Mouse (Mus musculus): ENCODE results near the gene Fam24a. TPM values are rescaled to one million over a fixed set of nuclear protein-coding genes. Genes with fewer than 3 reads are reported as not detected.
A peak's percentile ranks its signal among the peaks of the same experiment; 100 is the strongest.

Fam24a gene
- polyA plus RNA-seq, 1 experiment from 2014 or later, result not detected

- H3K36me3 ChIP-seq (ENCODE audit: control insufficient read depth, insufficient read depth), result no peaks in the 10 kb centered on the region
Observed at GRCm38 (mm10) chr7:131322192-131322591, 11.5 kb upstream of the Fam24a start, which contains the start of gene Cuzd1. Gene Cuzd1 (minus strand): TSS chr7:131322292.

DNA sequence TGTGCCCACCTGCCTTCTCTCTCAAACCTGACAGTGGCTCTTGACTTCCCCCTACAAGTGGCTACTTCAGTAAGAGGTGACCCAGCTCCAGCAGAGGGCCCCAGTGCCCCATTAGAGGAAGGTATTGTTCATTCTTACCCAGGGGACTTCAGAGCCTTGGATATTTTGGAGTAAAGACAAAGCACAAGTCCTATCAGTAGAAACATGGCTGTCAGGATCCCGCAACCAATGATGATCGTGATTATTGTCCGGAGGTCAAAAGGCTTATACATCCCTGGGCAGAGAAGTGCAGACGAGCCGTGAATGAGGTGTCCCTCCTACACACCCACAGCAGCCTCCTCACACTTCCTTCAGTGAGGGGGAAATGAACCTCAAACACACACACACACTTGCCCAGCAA is 6.6 kb upstream of the Fam24a start:
- H3K4me2 ChIP-seq (replicated peaks; ENCODE audit: low read depth), result no peak overlapping the region
- no peaks in the 10 kb centered on the region for H3K36me3 ChIP-seq (ENCODE audit: control insufficient read depth, insufficient read depth)
- no peaks in the 10 kb centered on the region for H3K4me1 ChIP-seq (replicated peaks; ENCODE audit: control insufficient read depth, insufficient read depth, low read length)
- H3K27ac ChIP-seq (ENCODE audit: low read depth, low read length), result no peak overlapping the region
- H3K4me3 ChIP-seq (ENCODE audit: low read depth, low read length), result no peak overlapping the region
- H3K9ac ChIP-seq (ENCODE audit: low read depth, low read length), result no peak overlapping the region
- no peak for ATAC-seq
- H3K27me3 ChIP-seq (replicated peaks; ENCODE audit: control insufficient read depth, insufficient read depth, low read length), result no peaks in the 10 kb centered on the region
- WGBS, result 79% methylated on average over 5 of the region's 5 CpGs
- TF ChIP-seq CTCF (IDR thresholded peaks at IDR 0.05; ENCODE audit: low read depth), result peak; percentile 19; the same call in 1 of the 2 replicates
- no peaks in the 10 kb centered on the region for H3K9me3 ChIP-seq (ENCODE audit: control insufficient read depth)

More at GRCm38 (mm10) chr7:131322192-131322591, 11.5 kb upstream of the Fam24a start, which contains the start of gene Cuzd1:
- WGBS, result 82% methylated on average over 2 of the region's 2 CpGs
- no peak for ATAC-seq
- H3K9me3 ChIP-seq (ENCODE audit: control insufficient read depth), result no peaks in the 10 kb centered on the region
- no peak for TF ChIP-seq CTCF (IDR thresholded peaks at IDR 0.05; ENCODE audit: low read depth)
- H3K4me3 ChIP-seq (ENCODE audit: low read depth, low read length), result no peak within 1 kb of the TSS
- H3K27ac ChIP-seq (ENCODE audit: low read depth, low read length), result no peak within 1 kb of the TSS
- H3K9ac ChIP-seq (ENCODE audit: low read depth, low read length), result no peak within 1 kb of the TSS
- H3K27me3 ChIP-seq (replicated peaks; ENCODE audit: control insufficient read depth, insufficient read depth, low read length), result no peaks in the 10 kb centered on the region
- no peaks in the 10 kb centered on the region for H3K4me1 ChIP-seq (replicated peaks; ENCODE audit: control insufficient read depth, insufficient read depth, low read length)
- H3K4me2 ChIP-seq (replicated peaks; ENCODE audit: low read depth), result no peak within 1 kb of the TSS

GRCm38 (mm10) chr7:131329416-131329815 is 4.2 kb upstream of the Fam24a start, which contains the start of gene Fam24b:
Gene Fam24b (minus strand): TSS chr7:131329516.
- Histone ChIP-seq H3K4me1 (replicated peaks; ENCODE audit: control insufficient read depth, insufficient read depth, low read length) (no peaks in the 10 kb centered on the region), H3K9ac (ENCODE audit: low read depth, low read length) (no peak within 1 kb of the TSS), H3K4me2 (replicated peaks; ENCODE audit: low read depth) (no peak within 1 kb of the TSS), H3K27ac (ENCODE audit: low read depth, low read length) (no peak within 1 kb of the TSS), H3K4me3 (ENCODE audit: low read depth, low read length) (no peak within 1 kb of the TSS), H3K9me3 (ENCODE audit: control insufficient read depth) (no peaks in the 10 kb centered on the region), H3K27me3 (replicated peaks; ENCODE audit: control insufficient read depth, insufficient read depth, low read length) (no peaks in the 10 kb centered on the region), H3K36me3 (ENCODE audit: control insufficient read depth, insufficient read depth) (no peaks in the 10 kb centered on the region)
- ATAC-seq, result no peak
- WGBS, result 89% methylated on average over 5 of the region's 5 CpGs
- TF ChIP-seq CTCF (IDR thresholded peaks at IDR 0.05; ENCODE audit: low read depth), result no peak

DNA sequence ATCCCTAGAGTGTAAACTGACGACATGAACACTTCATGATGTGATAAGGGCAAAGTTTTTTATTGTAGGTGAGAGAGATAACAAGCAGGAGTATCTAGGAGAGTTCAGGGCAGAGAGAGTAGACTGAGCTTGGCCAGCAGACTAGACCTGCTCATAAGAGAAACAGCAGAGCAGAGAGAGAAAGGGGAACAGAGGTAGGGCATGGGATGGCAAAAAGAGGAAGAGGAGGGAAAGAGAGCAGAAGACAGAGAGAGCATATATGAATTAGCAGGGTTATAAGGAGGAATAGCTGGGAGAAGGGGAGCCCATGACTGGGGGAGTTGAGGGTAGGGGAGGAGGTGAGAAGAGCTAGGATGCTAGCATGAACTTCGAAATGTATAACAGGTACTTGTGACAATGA is 2.0 kb upstream of the Fam24a start:
- no peaks in the 10 kb centered on the region for H3K9me3 ChIP-seq (ENCODE audit: control insufficient read depth)
- H3K27me3 ChIP-seq (replicated peaks; ENCODE audit: control insufficient read depth, insufficient read depth, low read length), result no peaks in the 10 kb centered on the region
- no peak overlapping the region for H3K27ac ChIP-seq (ENCODE audit: low read depth, low read length)
- no peak for ATAC-seq
- H3K4me2 ChIP-seq (replicated peaks; ENCODE audit: low read depth), result no peak overlapping the region
- H3K4me1 ChIP-seq (replicated peaks; ENCODE audit: control insufficient read depth, insufficient read depth, low read length), result no peaks in the 10 kb centered on the region
- H3K9ac ChIP-seq (ENCODE audit: low read depth, low read length), result no peak overlapping the region
- TF ChIP-seq CTCF (IDR thresholded peaks at IDR 0.05; ENCODE audit: low read depth), result no peak
- 60% methylated on average over 2 of the region's 2 CpGs for WGBS
- no peak overlapping the region for H3K4me3 ChIP-seq (ENCODE audit: low read depth, low read length)
- no peaks in the 10 kb centered on the region for H3K36me3 ChIP-seq (ENCODE audit: control insufficient read depth, insufficient read depth)

DNA sequence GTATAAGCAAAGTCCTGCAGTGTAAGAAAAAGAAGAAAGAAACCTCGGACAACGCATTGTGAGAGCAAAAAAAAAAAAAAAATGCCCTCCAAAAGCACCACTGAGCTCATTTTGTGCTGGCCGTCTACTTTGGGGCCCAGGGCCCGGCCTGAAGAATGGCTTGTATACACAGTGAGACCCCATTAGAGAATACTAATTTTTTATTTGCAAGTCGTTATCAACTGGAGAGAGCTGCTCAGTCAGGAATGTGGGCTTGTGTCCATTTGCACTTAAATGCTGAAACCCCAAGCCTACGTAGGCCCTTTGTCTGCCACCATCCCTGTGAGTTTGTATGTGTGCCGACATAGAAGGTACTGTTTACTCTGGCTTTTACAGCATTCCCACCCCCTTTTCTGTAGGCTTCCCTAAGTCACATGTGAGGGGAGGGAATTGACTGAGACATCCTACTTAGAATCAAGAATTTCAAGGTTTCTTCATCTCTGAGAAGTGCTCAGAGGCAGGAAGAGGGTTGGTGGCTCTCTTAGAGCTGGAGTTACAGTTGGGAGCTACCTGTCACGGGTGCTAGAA is 3.9 kb downstream of the Fam24a start:
- WGBS, result 45% methylated on average over 8 of the region's 8 CpGs
- Histone ChIP-seq H3K27ac (ENCODE audit: low read depth, low read length) (no peak overlapping the region), H3K27me3 (replicated peaks; ENCODE audit: control insufficient read depth, insufficient read depth, low read length) (no peaks in the 10 kb centered on the region), H3K4me3 (ENCODE audit: low read depth, low read length) (no peak overlapping the region), H3K36me3 (ENCODE audit: control insufficient read depth, insufficient read depth) (peaks cover 21% of the 10 kb centered on the region), H3K9ac (ENCODE audit: low read depth, low read length) (no peak overlapping the region), H3K9me3 (ENCODE audit: control insufficient read depth) (no peaks in the 10 kb centered on the region), H3K4me2 (replicated peaks; ENCODE audit: low read depth) (no peak overlapping the region), H3K4me1 (replicated peaks; ENCODE audit: control insufficient read depth, insufficient read depth, low read length) (no peaks in the 10 kb centered on the region)
- ATAC-seq, result no peak
- TF ChIP-seq CTCF (IDR thresholded peaks at IDR 0.05; ENCODE audit: low read depth), result no peak

DNA sequence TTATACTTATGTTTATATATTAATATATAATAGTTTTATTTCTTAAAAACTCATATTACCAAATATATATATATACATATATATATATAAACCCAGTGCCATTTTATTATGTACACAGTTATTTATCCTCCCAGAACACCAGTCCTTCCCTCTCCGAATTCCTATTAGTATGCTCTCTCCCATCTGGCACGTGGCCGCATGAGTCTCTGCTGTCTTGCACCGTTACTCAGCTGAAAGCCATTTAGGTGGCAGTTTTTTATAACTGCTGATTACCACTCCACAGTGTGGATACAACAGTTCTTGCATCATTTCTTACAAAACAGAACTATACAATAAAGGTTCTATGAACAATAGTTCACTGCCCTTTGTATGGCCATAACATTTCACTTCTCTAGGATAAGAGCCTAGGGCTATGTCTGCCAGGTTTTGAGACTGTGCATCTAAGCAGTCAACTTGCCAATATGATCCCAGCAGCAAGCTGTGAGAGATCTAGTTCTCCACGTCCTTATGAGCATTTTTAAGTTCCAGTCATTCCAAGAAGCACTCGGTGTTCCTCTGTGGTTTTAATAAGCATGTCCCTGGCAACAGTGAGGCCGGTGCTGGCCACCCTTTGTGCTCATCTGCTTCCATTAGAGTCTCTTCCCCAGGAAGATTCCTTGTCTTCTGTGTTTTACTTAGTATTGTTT is 12.3 kb downstream of the Fam24a start:
- no peak for ATAC-seq
- peaks cover 51% of the 10 kb centered on the region for H3K36me3 ChIP-seq (ENCODE audit: control insufficient read depth, insufficient read depth)
- H3K4me3 ChIP-seq (ENCODE audit: low read depth, low read length), result no peak overlapping the region
- WGBS, result 62% methylated on average over 7 of the region's 7 CpGs
- TF ChIP-seq CTCF (IDR thresholded peaks at IDR 0.05; ENCODE audit: low read depth), result no peak
- no peak overlapping the region for H3K9ac ChIP-seq (ENCODE audit: low read depth, low read length)
- no peaks in the 10 kb centered on the region for H3K4me1 ChIP-seq (replicated peaks; ENCODE audit: control insufficient read depth, insufficient read depth, low read length)
- no peaks in the 10 kb centered on the region for H3K9me3 ChIP-seq (ENCODE audit: control insufficient read depth)
- H3K27ac ChIP-seq (ENCODE audit: low read depth, low read length), result no peak overlapping the region
- H3K27me3 ChIP-seq (replicated peaks; ENCODE audit: control insufficient read depth, insufficient read depth, low read length), result no peaks in the 10 kb centered on the region
- no peak overlapping the region for H3K4me2 ChIP-seq (replicated peaks; ENCODE audit: low read depth)

All from intestine, postnatal 0 days (tissue).